Mouse (Mus musculus) brain, embryonic 14.5 days (tissue): ENCODE results near the gene Ergic2.
A peak's percentile ranks its signal among the peaks of the same experiment; 100 is the strongest.

Experiments used
- CTCF ChIP-seq: fragments of 200-500 bp; IDR thresholded peaks from 2 replicates; pipeline ENCODE4 v1.5.1; 2012; ENCODE audit warnings: inconsistent platforms, mild to moderate bottlenecking, moderate library complexity, borderline replicate concordance; ENCODE audit not compliant: insufficient read depth, insufficient read length; ENCODE audit errors: extremely low read depth
- POLR2A ChIP-seq: fragments of 200-500 bp; IDR thresholded peaks from 2 replicates; pipeline ENCODE4 v1.6.1; 2012; ENCODE audit warnings: mild to moderate bottlenecking, inconsistent platforms, borderline replicate concordance; ENCODE audit not compliant: poor library complexity, insufficient read depth, insufficient read length, severe bottlenecking; ENCODE audit errors: extremely low read depth

DNA sequence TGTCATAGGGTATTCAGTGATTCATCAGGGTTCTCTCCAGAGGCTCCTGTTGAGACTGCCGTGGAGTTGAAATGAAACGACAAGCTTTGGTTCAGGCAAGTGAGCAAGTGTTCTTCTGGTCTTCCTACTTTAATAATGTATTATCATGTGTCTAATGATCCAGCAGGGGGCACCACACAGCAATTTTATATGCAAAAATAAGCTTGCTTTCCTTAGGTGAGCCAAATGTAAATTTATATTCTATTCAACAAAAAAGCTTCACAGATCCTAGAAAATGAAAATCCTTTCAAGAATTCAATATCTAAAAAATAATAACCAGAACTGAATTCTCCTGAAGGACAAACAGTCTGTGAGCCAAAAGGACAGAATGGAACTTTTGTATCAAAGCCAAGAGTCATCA, 36.5 kb upstream of the Ergic2 start:
- TF ChIP-seq CTCF = peak; percentile 7; the same call in 1 of the 2 replicates
- TF ChIP-seq POLR2A = no peak
